Mouse (Mus musculus) lung, adult 2 months (tissue): ENCODE data around the gene Dnajc17. TPM values are rescaled to one million over a fixed set of nuclear protein-coding genes. Genes with fewer than 3 reads are reported as not detected.
A peak's percentile ranks its signal among the peaks of the same experiment; 100 is the strongest.

Experiments used
- DNase-seq: peaks from one replicate; pipeline ENCODE4 v3.0.0; 2022
- H3K4me1 ChIP-seq: fragments of 200-500 bp; 2 replicates; pipeline ENCODE4 v1.6.1; 2011; ENCODE audit warnings: low read length; ENCODE audit not compliant: control insufficient read depth, insufficient read depth
- H3K4me3 ChIP-seq: fragments of 200-500 bp; replicated peaks from 2 replicates; pipeline ENCODE3; 2011; ENCODE audit warnings: low read depth, mild to moderate bottlenecking, control low read depth, low read length; ENCODE audit errors: extremely low read depth
- CTCF ChIP-seq: fragments of 200-500 bp; IDR thresholded peaks from 2 replicates; pipeline ENCODE4 v1.5.1; 2011; ENCODE audit warnings: mild to moderate bottlenecking, low read length, control low read depth; ENCODE audit not compliant: insufficient read depth
- POLR2A ChIP-seq: fragments of 200-500 bp; IDR thresholded peaks from 2 replicates; pipeline ENCODE4 v1.6.1; 2011; ENCODE audit warnings: low read depth, mild to moderate bottlenecking, control low read depth, low read length, borderline replicate concordance; ENCODE audit errors: extremely low read depth
- WGBS: fragments of 180-500 bp; shearing (Covaris S2); methylation state at CpG from one replicate; pipeline ENCODE4 v1.1.7; 2018; 5-methylcytosine and 5-hydroxymethylcytosine counted together
- polyA plus RNA-seq: library from polyadenylated mRNA; depleted of rRNA; stranded (reverse); fragments of >200 nt; gene quantifications from 2 replicates; pipeline ENCODE4 v1.2.3, GENCODE M21; 2012

Gene Dnajc17
- polyA plus RNA-seq, 1 experiment = 4.1 TPM

DNA sequence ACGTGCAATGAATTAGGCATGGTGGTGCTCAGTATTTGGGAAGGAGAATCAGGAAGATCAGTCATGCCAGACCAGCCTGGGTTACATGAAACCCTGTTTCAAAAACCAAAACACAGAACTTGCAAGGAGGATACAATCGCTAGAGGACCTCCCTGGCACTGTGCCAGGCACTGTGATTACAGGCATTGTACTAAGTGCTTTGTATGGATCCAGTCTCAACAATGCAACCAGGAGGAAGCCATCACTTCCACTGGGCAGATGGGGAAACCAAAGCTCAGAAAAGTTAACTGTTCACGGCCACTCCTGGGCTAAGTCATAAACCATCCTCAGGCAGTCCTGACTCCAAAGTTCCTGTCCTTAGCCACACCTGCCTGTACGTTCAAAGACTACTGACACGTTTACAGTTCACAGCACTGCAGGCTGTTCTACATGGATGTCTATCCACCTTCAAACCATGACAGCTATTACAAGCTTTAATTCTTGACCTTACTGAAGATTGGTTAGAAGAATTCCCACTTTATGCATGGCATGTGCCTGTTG, 5.6 kb downstream of the Dnajc17 start:
- H3K4me1 ChIP-seq = peaks cover 11% of the 10 kb centered on the region
- 33% methylated on average over 5 of the region's 5 CpGs for WGBS
- H3K4me3 ChIP-seq = no peak overlapping the region
- TF ChIP-seq CTCF = no peak
- no peak for TF ChIP-seq POLR2A
- DNase-seq = no peak

DNA sequence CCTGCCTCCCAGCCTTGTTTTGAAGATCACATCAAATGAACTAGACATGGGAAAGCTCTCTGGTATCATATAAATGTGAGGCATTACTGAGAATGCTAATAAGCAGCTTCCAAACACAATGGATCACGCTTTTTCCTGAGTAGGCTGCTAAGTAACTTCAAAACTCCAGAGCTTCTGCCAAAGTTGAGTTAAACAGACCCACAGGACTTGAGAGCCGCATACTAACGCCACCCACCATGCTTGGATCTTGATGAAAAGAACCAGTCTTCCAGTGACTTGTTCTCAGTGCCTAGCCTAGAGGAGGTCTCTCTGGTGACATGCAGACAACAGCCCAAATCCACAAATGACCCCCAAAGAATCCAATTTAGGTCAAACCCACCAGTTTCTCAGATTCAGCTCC, 9.7 kb downstream of the Dnajc17 start:
- Histone ChIP-seq H3K4me3 (no peak overlapping the region), H3K4me1 (peaks cover 11% of the 10 kb centered on the region)
- no peak for DNase-seq
- WGBS = 67% methylated on average over 3 of the region's 3 CpGs
- no peak for TF ChIP-seq POLR2A
- no peak for TF ChIP-seq CTCF

DNA sequence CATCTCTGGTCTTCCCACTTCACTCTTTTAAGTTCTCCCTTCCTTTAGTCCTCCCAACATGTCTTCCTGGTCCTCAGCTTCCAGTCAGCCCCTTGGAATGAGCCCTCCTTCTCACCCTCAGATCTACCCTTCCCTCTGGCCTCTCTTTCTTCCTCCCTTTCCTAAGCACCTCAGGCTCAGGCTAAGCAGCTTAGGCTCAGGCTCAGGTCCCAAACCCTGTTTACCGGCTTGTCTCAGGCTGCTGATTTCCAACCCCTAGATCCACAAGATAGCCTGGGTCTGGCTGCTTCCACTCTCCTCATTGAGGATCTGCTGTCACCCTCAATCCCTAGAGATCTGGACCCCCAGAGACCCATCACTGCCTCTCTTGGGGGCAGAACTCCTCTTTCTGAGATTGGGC, 10.5 kb downstream of the Dnajc17 start:
- Histone ChIP-seq H3K4me1 (peaks cover 7% of the 10 kb centered on the region), H3K4me3 (no peak overlapping the region)
- WGBS = 55% methylated on average over 1 of the region's 1 CpGs
- DNase-seq = no peak
- TF ChIP-seq CTCF = no peak

DNA sequence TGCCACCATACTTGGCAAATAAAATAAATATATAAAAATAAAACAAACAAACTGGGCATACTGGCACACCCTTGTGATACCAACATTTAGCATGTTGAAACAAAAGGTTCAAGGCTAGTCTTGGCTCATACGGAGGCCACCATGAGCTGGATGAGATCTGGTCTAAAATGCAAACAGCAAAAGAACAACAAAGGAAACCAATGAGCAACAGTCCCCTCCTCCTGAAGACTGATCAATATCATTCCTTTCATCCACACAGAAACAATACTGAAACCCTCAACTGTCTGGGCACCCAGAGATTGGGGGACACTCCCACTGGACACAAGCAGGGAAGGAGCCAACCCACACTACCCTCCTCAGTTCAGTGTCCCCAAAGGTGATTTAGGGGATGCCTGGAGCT, 11.1 kb downstream of the Dnajc17 start:
- TF ChIP-seq CTCF (no peak), POLR2A (no peak)
- WGBS = 47% methylated on average over 1 of the region's 1 CpGs
- H3K4me3 ChIP-seq = no peak overlapping the region
- no peak for DNase-seq
- H3K4me1 ChIP-seq = peaks cover 2% of the 10 kb centered on the region; the same call in 1 of the 2 replicates

DNA sequence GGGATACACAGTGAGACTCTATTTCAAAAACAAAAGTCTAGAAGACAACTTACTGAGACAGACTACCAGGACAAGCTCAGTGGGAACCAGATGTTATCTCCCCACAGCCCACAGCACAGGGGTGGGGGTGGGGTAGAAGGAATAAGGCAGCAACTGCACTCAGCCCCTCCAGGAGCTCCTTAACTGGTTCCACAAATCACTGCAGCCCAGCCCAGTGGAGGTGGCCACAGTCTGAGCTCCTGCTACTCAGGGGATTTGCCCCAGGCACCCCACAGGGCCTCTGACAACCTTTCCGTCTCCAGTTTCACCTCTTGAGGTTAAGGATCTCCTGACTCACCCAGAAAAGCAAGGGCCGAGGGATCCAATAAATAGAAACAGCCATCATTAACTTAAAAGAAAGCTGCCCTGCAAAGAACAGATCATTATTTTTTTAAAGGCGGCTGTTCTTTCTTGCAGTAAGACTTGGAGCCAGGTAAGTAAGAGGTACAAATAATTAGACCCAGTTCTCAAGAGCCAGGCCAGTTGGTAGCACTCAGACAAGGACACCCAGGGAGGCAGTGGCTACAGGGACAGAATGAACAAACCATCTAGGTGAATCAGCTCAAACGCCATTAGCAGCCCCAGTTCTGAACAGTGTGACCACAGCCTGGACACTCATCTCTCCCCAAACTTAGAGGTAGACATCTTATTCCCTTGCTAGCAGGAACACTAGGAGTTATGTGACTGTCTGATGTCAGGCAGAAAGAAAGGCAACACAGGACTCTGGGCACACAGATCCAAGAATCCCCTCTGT, 12.1 kb downstream of the Dnajc17 start:
- WGBS = 63% methylated on average over 4 of the region's 4 CpGs
- no peak for TF ChIP-seq POLR2A
- no peak for TF ChIP-seq CTCF
- DNase-seq = no peak
- no peak overlapping the region for H3K4me3 ChIP-seq
- 0 out of 2 replicates have a peak, but pooled peaks cover 2% of the 10 kb centered on the region for H3K4me1 ChIP-seq

DNA sequence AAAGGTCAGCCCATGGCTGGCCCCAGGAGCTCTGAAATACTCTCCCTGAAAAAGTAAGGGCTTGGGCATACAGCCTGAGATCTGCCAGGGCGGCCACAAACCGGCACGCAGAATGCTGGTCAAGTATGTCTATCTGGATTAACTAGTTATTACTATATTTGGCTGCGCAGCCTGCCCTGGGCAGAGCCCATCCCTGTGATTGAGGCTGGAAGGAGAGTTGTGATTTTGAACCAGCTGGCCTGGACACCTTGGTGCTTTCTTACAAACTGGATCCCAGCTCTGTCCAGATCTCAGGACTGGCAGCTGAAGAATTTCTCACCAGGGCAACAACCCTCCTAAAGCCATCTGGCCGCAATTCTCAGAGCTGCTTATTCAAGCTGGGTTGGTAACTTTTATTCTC, 14.5 kb downstream of the Dnajc17 start:
- no peak for DNase-seq
- peaks cover 3% of the 10 kb centered on the region for H3K4me1 ChIP-seq
- no peak overlapping the region for H3K4me3 ChIP-seq
- TF ChIP-seq CTCF (no peak), POLR2A (no peak)
- WGBS = 77% methylated on average over 5 of the region's 5 CpGs

DNA sequence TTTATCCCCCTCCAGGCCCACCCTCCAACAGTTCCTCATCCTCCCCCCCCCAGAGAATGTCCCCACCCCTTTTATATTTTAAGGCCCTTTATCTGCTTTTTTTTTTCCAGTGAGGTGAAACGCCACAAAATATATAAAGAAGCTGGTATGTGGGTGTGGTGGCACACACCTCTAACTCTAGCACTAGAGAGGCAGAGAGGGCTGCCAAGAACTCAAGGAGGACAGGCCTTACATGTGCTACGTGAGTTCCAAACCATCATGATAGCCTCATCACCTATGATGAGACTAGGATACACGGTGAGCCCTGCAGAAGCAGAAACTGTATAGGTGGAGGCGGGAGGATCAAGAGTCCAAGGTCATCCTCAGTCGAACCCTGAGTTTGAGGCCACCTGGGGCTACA, 17.6 kb downstream of the Dnajc17 start:
- no peak for TF ChIP-seq CTCF
- no peak for TF ChIP-seq POLR2A
- DNase-seq = no peak
- 61% methylated on average over 5 of the region's 5 CpGs for WGBS
- no peak overlapping the region for H3K4me3 ChIP-seq
- peaks cover 3% of the 10 kb centered on the region for H3K4me1 ChIP-seq

DNA sequence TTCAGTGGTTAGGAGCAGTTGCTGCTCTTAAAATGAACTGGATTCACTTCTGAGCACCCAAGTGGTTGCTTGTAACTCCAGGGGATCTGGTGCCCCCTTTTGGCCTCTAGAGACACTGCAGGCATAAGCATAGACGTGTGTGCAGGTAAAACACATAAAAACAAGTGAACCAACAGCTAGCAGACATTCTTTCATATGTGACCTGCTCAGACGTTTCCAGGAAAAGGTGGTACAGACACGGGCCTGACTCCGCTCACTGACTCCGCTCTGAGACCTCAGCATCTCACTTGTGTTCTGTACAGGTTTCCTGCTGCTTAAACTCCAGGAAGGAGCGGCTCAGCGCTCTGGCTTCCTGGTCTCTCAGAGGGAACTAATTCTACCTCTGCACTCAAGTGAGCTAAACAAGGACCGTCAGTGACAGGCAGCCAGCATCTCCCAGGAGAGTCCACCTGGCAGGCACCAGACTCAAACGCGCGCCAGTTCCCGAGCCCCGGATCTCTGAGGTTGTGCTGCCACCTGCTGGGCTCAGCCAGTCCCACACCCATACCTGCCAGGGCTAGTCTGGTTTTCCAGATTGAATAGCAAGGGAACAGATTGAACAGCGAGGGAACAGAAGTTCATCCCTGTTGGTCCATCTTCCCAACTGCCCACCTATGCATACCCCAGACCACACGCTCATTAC, 19.4 kb downstream of the Dnajc17 start:
- H3K4me3 ChIP-seq = peak overlapping the region; percentile 43
- peaks cover 3% of the 10 kb centered on the region for H3K4me1 ChIP-seq
- WGBS = 5% methylated on average over 15 of the region's 15 CpGs
- TF ChIP-seq CTCF = peak; percentile 85
- TF ChIP-seq POLR2A = no peak
- peak; percentile 88 for DNase-seq

DNA sequence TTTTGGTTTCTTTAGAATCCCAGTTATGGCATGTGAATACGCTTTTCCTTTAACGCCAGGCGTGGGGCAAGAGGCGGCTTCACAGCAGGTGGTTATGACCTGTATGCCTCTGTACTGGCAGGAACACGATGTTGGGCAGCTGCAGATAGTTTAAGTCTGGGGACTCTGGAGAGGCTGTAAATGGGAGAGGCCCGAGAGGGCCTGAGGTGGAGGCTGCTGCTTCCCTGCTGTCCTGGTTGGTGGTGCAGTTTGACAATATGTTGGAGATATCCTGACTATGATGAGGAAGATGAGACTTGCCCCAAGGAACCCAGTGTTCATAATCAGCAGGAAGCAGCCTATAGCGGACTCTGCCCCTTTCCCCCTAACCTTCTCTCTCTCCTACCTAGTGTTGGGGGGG, 25.7 kb downstream of the Dnajc17 start:
- WGBS = 93% methylated on average over 7 of the region's 7 CpGs
- no peak for TF ChIP-seq POLR2A
- no peak for TF ChIP-seq CTCF
- DNase-seq = no peak
- Histone ChIP-seq H3K4me3 (no peak overlapping the region), H3K4me1 (no peaks in the 10 kb centered on the region)
